Mouse (Mus musculus): ENCODE results near the gene Rnf224.

- TF ChIP-seq POLR2A (IDR thresholded peaks at IDR 0.05; ENCODE audit: insufficient read depth, low read depth, low read length) (no peak), CTCF (IDR thresholded peaks at IDR 0.05; ENCODE audit: insufficient read depth, low read depth, low read length) (no peak)
Measured at GRCm38 (mm10) chr2:25244144-25244543, 7.6 kb upstream of the Rnf224 start.

Measured in olfactory bulb, adult 2 months (tissue).